Mouse (Mus musculus) intestine, postnatal 0 days (tissue): ENCODE data around the gene Tmem246. TPM values are rescaled to one million over a fixed set of nuclear protein-coding genes. Genes with fewer than 3 reads are reported as not detected.

Experiments used
- ATAC-seq: fragments of 200-750 bp; cut with Nextera tagmentation; 2 replicates; pipeline ENCODE4 v1.8.0; 2017; ENCODE audit warnings: mild to moderate bottlenecking, moderate TSS enrichment, moderate library complexity
- H3K27ac ChIP-seq: fragments of 300-500 bp; sonication (generic); 2 replicates; pipeline ENCODE4 v1.5.1; 2014; ENCODE audit warnings: mild to moderate bottlenecking, low read depth, low read length, moderate library complexity
- H3K27me3 ChIP-seq: fragments of 300-500 bp; sonication (generic); replicated peaks from 2 replicates; pipeline ENCODE4 v1.6.1; 2014; ENCODE audit warnings: low read length, mixed read lengths; ENCODE audit not compliant: control insufficient read depth, insufficient read depth
- H3K36me3 ChIP-seq: fragments of 300-500 bp; sonication (generic); 2 replicates; pipeline ENCODE4 v1.6.1; 2014; ENCODE audit warnings: mild to moderate bottlenecking, moderate library complexity; ENCODE audit not compliant: control insufficient read depth, insufficient read depth
- H3K4me1 ChIP-seq: fragments of 300-500 bp; sonication (generic); replicated peaks from 2 replicates; pipeline ENCODE4 v1.6.1; 2014; ENCODE audit warnings: antibody characterized with exemption, low read length, mixed read lengths; ENCODE audit not compliant: control insufficient read depth, insufficient read depth
- H3K4me2 ChIP-seq: fragments of 300-500 bp; sonication (generic); replicated peaks from 2 replicates; pipeline ENCODE4 v1.6.1; 2014; ENCODE audit warnings: low read depth, mild to moderate bottlenecking, moderate library complexity
- H3K4me3 ChIP-seq: fragments of 300-500 bp; sonication (generic); 2 replicates; pipeline ENCODE4 v1.5.1; 2014; ENCODE audit warnings: low read depth, low read length
- H3K9ac ChIP-seq: fragments of 300-500 bp; sonication (generic); 2 replicates; pipeline ENCODE4 v1.6.1; 2014; ENCODE audit warnings: mild to moderate bottlenecking, low read depth, low read length
- H3K9me3 ChIP-seq: fragments of 300-500 bp; sonication (generic); 2 replicates; pipeline ENCODE4 v1.6.1; 2016; ENCODE audit warnings: mixed run types; ENCODE audit not compliant: control insufficient read depth
- CTCF ChIP-seq: sonication (generic); IDR thresholded peaks from 2 replicates; pipeline ENCODE4 v1.5.1; 2016; ENCODE audit warnings: low read depth, mild to moderate bottlenecking, control low read depth, antibody characterized with exemption, moderate library complexity
- WGBS: fragments of 180-500 bp; shearing (Covaris S2); extraction: QIAGEN DNeasy Blood & Tissue Kit; methylation state at CpG from one replicate; pipeline ENCODE4 v1.1.7; 2014; 5-methylcytosine and 5-hydroxymethylcytosine counted together
- polyA plus RNA-seq: library from polyadenylated mRNA; unstranded; fragments of >200 nt; fragmentation: Nextera tagmentation; extraction: Ambion mirVana; gene quantifications from 2 replicates; pipeline ENCODE4 v1.2.1, GENCODE M21; 2015

Gene Tmem246
- polyA plus RNA-seq, 1 experiment from 2014 or later, result 23.6 TPM

GRCm38 (mm10) chr4:49604616-49605015 is 6.9 kb upstream of the Tmem246 start:
- H3K9ac ChIP-seq, result no peak overlapping the region
- H3K27ac ChIP-seq, result no peak overlapping the region
- no peak overlapping the region for H3K4me3 ChIP-seq
- 89% methylated on average over 5 of the region's 5 CpGs for WGBS
- H3K4me2 ChIP-seq, result no peak overlapping the region
- no peaks in the 10 kb centered on the region for H3K27me3 ChIP-seq
- TF ChIP-seq CTCF, result no peak
- no peaks in the 10 kb centered on the region for H3K9me3 ChIP-seq
- no peaks in the 10 kb centered on the region for H3K36me3 ChIP-seq
- H3K4me1 ChIP-seq, result no peaks in the 10 kb centered on the region
- no peak for ATAC-seq

DNA sequence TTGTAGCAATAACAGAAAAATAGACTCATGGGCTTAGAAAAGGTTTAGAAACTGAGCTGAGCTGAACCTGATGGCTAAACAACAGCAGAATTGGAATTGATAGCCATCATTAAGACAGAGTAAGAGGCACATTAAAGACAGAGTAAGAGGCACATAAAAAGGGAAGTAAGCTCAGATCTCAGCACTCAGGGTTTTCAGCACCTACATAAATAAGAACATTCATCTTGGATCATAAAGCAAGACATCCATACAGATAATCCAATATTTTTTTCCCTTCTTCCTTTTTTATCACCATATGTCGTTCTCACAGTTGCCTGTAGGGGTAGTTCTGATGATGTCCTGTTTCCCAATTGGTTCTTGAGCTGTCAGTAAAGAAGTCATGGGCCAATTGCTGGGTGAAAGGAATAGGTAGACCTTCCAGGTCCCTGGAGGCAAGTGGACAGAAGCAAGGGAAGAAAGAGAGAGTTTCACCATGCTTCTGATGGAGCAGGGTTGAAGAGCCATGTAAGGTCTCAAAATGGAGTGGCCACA is 6.4 kb upstream of the Tmem246 start:
- Histone ChIP-seq H3K9me3 (no peaks in the 10 kb centered on the region), H3K36me3 (no peaks in the 10 kb centered on the region), H3K9ac (no peak overlapping the region), H3K4me1 (no peaks in the 10 kb centered on the region), H3K27ac (no peak overlapping the region), H3K27me3 (no peaks in the 10 kb centered on the region), H3K4me2 (no peak overlapping the region), H3K4me3 (no peak overlapping the region)
- peak; percentile 13; the same call in 1 of the 2 replicates for TF ChIP-seq CTCF
- no peak for ATAC-seq
- 32% methylated on average over 1 of the region's 1 CpGs for WGBS

DNA sequence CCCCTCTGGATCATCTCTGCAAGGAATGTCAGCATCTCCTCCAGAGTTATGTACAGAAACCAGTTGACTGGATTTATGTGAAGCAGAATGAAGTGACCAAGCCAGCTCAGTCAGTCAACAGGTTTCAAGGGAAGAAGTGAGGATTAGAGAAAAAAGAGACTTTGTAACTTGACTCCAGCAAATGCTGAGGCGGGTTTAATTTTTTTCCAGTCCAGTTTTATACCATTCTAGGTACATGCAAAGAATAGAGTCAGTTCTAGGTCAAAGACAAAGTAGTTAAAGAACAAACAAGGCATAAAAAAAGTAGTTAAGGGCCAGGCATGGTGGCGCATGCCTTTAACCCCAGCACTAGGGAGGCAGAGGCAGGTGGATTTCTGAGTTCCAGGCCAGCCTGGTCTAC is 5.5 kb upstream of the Tmem246 start:
- H3K4me2 ChIP-seq, result no peak overlapping the region
- no peak overlapping the region for H3K9ac ChIP-seq
- WGBS, result 84% methylated on average over 2 of the region's 2 CpGs
- no peak for ATAC-seq
- no peaks in the 10 kb centered on the region for H3K4me1 ChIP-seq
- no peaks in the 10 kb centered on the region for H3K36me3 ChIP-seq
- H3K27me3 ChIP-seq, result no peaks in the 10 kb centered on the region
- H3K9me3 ChIP-seq, result no peaks in the 10 kb centered on the region
- no peak overlapping the region for H3K27ac ChIP-seq
- no peak overlapping the region for H3K4me3 ChIP-seq
- TF ChIP-seq CTCF, result no peak

GRCm38 (mm10) chr4:49596846-49597182 is 862 bp downstream of the Tmem246 start:
- Histone ChIP-seq H3K27ac (peak overlapping the region; percentile 90), H3K4me1 (no peaks in the 10 kb centered on the region)

GRCm38 (mm10) chr4:49590152-49590551 is 7.5 kb downstream of the Tmem246 start:
- peak; percentile 95 for ATAC-seq
- no peaks in the 10 kb centered on the region for H3K27me3 ChIP-seq
- H3K9ac ChIP-seq, result no peak overlapping the region
- H3K9me3 ChIP-seq, result no peaks in the 10 kb centered on the region
- WGBS, result 37% methylated on average over 2 of the region's 2 CpGs
- no peaks in the 10 kb centered on the region for H3K4me1 ChIP-seq
- no peak overlapping the region for H3K4me2 ChIP-seq
- H3K27ac ChIP-seq, result peak overlapping the region; percentile 41; the same call in 1 of the 2 replicates
- H3K36me3 ChIP-seq, result peaks cover 9% of the 10 kb centered on the region; the same call in 1 of the 2 replicates
- H3K4me3 ChIP-seq, result no peak overlapping the region
- no peak for TF ChIP-seq CTCF

More at GRCm38 (mm10) chr4:49596846-49597182, 862 bp downstream of the Tmem246 start:
- no peaks in the 10 kb centered on the region for H3K36me3 ChIP-seq
- peak overlapping the region; percentile 84 for H3K9ac ChIP-seq
- ATAC-seq, result peak; percentile 71
- no peaks in the 10 kb centered on the region for H3K9me3 ChIP-seq
- 1% methylated on average over 20 of the region's 20 CpGs for WGBS
- H3K4me2 ChIP-seq, result peak overlapping the region; percentile 96
- H3K27me3 ChIP-seq, result no peaks in the 10 kb centered on the region
- no peak for TF ChIP-seq CTCF
- peak overlapping the region; percentile 81 for H3K4me3 ChIP-seq

GRCm38 (mm10) chr4:49586811-49587210 is 10.9 kb downstream of the Tmem246 start:
- WGBS, result 91% methylated on average over 10 of the region's 10 CpGs
- Histone ChIP-seq H3K27me3 (no peaks in the 10 kb centered on the region), H3K36me3 (peaks cover 9% of the 10 kb centered on the region; the same call in 1 of the 2 replicates), H3K4me1 (no peaks in the 10 kb centered on the region), H3K4me3 (no peak overlapping the region), H3K9ac (no peak overlapping the region), H3K9me3 (no peaks in the 10 kb centered on the region), H3K4me2 (no peak overlapping the region), H3K27ac (no peak overlapping the region)
- no peak for TF ChIP-seq CTCF
- no peak for ATAC-seq
